Mouse (Mus musculus) thymus, postnatal 14 days (tissue): Measurements from ENCODE around the gene Zfp950.
"Not testable (repeated sequence)": the region's sequence is repeated elsewhere in the genome, so short reads cannot be mapped to it uniquely, and the experiment has no call there.

Experiments used
- DNase-seq: peaks from one replicate; pipeline ENCODE4 v3.0.0; 2021

The Zfp950 gene

DNA sequence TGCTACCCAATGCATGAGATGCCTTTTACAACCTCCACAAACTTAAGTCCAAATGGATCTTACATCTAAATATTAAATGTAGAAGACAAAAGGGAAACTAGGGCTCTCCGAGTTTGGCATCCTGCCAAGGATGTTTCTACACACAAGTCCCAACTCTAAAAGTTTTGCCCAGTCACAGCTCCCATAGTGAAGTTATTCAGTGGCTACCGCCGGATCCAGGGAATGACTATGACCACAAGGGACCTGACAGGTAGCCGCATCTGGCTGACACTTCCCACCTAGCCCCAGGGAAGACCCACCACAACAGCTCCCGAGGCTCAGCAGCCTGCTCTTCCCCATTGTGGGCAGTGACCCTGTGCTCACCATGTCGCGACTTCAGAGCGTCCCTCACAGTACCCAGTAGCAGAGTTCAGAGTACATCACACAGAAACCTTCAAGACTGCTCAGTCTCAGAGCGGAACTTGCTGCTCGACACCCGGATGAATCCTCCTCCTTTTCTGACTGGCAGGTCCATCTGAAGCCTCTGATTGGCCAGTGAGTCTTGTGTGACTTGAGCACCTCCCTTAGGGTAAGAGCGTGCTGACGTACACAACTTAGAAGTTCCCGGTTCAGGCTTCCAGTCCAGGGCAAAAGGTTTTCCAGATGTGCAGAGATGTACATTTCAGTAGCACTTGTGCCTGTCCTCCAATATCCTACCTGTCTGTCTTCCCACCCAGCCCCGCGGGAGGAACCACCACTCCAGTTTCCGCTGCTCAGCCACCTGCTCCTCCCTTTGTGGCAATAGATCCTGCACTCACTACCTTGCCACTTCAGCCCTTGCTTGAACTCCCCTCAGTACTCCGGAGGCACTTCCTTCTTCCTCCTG lies at the start of gene Zfp950:
TSS of gene Zfp950 (minus strand) at position 499 of the 865 bp plus-strand sequence.
- DNase-seq = peak; percentile 85

DNA sequence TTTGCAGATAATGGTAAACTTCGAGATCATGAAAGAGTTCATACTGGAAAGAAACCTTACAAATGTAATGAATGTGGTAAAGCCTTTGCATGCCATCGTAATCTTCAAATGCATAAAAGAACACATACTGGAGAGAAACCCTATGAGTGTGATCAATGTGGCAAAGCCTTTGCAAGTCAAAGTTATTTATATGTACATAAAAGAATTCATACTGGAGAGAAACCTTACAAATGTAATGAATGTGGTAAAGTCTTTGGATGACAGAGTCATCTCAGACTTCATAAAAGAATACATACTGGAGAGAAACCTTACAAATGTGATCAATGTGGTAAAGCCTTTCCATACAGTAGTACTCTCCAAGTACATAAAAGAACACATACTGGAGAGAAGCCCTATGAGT lies 43.0 kb upstream of the Zfp950 start, which contains the start of gene Gm6020:
TSS of gene Gm6020 (plus strand) at position 301 of the 400 bp plus-strand sequence.
- DNase-seq = not testable (repeated sequence)

DNA sequence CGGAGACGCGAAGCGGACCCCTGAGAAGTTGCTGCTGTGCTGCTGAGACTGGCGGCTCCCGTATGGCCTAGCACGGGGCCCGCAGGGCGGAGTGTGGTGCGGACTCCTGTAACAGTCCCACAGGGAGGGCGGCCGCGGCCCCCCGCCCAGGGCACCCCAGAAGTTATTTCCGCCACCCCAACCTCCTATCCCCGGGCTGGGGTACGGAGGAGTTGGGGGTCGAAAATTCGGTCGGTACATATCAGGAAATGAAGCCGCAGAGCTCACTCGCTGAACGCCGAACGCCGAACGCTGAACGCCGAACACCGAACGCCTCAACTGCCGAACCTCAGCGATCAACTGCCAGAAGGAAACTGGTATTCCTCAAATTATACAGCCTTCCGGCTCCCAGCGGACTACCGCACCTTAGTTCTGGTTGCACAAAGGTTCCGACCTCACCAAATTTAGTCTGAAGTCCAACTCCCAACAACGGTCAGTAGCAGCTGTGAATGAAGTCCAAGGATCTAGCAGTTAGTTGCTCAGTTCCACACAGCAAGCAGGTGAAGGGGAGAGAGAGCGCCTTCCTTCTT lies 35.2 kb upstream of the Zfp950 start, which contains the start of gene Gm7102:
TSS of gene Gm7102 (minus strand) at position 554 of the 569 bp plus-strand sequence.
- DNase-seq = peak; percentile 5

DNA sequence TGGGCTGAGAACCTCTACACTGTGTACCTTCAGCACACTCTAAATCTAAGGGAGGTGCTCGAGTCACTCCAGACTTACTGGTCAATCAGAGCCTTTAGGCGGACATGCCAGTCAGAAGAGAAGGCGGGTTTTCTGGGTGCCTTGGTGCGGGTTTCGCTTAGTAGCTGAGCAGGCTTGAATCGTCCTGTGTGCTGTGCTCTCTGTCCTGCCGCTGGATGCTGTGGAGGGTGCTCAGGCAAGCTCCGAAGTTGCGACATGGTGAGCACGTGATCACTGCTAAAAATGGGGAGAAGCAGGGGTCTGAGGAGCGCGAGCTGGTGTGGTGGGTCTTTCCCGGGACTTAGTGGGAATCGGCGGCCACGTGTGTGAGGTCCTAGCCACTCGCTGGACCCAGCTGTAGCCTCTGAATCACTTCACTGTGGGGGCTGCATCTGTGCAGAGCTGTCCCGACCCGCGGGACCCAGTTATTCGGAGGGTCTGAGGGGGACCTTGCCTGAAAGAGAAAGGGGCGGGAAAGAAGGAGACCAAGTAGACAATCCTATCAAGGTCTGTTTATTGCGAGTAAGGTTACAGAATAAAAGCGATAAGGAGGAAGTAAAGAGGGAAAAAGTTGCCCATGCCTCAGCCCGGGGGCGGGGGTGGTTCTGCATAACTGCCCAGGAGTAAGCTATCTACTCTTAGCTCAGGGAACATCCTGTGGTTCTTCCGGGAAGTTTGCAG lies 11.2 kb upstream of the Zfp950 start:
- no peak for DNase-seq

DNA sequence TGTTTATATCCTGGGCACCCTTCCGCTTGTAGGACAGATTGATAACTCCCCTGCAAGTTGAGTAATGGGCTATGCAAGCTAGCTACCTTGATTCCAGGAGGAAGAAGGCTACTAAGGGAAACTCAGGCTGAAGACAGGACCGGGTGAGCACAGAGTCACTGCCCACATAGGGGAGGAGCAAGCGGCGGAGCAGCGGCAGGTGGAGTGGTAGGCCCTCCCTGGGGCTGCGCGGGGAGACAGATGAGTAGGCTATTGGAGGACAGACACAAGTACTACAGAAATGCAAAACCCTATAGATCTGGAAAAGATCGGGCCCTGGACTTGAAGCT lies 10.7 kb upstream of the Zfp950 start:
- peak; percentile 32 for DNase-seq

DNA sequence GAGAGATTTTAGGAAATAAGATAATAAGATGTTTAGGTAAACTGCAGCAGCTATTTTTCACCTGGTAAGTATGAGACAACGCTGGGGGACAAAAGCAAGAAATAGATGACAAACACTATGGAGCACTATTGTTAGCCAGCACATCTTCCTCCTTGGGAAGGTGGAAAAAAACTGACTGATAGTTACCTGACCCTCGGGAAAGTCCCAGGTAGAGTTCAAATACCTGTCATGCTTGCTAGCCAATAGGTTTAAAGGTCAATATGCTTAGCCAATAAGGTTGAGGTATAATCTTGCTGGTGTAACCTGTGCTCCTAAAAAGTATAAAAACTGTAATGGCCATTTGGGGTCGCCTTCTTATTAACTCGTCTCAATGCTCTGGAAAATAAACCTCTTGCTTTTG lies 659 bp upstream of the Zfp950 start:
- DNase-seq = no peak

DNA sequence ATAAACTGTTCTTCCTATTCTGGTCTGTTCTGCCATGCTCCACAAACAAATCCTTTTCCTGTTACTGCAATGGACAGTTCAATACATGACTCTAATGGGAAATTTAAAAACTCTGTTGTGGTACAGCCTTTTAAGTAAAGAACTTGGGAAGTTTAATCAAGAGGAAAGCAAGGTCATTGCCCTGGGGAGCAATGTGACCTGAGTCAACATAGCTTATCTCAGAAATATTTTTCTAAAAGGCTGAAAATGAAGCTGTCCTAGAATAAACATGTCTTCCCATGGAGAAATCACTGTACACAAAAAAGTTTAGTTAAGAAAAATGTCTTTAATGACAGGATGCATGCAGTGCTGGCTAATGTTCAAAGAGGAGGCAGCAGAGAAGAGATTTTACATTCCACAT lies 2.0 kb downstream of the Zfp950 start:
- DNase-seq = no peak

DNA sequence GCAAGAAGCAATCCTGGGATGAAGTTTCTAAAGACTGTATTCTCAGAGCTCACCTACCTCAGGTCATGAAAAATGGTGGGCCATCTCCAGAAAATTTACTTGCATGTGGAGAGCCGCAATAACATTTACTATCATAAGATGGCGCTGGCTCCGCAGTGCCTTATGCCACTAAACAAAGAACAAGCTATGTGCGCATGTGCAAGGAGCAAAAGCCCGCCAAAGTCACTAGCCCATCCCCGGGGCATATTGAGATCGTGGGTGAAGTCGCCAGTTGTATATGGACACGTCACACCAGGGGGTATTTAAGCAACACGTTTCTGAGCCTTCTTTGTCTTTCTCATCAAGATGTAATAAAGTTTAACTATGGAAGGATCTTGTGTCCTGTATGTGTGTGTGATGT lies 9.5 kb downstream of the Zfp950 start:
- no peak for DNase-seq

DNA sequence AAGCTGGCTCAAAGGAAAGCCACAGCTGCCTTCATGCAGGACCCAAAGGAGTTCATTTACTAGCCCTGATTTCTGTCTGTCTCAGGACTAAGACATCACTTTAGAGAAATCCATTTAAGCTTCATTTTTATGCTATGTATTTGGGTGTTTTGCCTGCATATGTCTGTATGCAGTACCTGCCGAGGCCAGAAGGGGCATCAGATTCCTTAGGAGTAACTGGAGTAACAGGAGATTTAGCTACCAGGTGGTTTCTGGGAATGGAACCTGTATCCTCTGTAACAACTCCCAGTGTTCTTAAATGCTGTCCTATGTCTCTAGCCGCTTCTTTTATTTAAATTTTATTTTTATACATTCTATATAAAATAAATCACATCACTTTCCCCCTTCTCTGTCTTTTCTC lies 30.5 kb downstream of the Zfp950 start:
- DNase-seq = peak; percentile 47

DNA sequence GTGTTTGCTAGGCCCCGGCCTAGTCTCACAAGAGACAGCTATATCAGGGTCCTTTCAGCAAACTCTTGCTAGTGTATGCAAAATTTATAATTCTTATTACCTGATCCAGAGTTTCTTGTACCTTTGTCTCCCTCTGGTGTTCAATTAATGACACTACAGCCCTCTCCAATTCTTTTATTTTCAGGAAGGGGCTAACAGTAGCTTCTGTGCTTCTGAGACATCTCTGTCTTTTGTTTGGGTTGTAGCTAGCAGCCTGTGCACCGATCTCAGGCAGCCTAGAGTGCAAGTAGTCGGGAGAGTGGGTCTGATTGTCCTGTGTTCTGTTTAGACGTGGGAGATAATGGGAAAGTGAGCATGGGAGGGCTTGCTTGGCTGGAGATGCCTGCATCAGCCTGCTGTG lies 42.9 kb downstream of the Zfp950 start:
- no peak for DNase-seq

DNA sequence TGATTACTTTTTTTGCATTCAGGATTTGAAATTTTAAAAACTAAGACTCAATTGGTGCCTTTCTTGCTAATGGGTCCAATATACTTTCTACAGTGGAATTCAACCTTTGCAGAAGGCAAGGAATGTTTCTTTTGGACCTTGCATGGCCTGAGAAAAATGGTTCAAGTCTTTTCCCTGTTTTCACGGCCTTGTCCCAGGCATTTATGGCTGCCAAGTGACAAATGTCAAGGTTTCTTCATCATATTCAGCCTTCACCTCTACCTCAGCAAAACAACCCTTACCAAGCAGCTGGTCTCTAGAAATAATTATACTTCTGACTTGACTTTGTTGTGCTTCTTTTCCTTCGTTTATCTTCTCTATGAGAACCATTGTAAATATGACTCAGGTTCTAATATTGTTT lies 43.9 kb downstream of the Zfp950 start:
- no peak for DNase-seq

DNA sequence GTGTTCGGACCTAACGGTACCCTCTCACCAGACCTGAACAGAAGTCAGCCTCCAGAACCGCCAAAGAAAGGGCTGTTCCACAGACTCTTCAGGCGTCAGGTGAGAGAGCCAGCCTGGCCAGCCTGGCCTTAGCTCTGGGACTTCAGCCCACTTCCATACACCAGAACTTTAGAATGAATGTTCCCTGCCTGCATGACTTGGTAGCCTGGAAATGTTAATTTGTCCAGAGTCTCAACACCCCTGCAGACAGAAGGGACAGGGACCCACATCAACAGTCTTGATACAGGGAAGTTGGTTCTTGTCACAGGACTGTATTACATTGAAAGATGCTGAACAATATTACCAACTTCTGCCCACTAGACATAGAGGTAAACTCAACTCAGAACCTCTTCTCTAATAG lies 50.1 kb downstream of the Zfp950 start:
- DNase-seq = no peak

DNA sequence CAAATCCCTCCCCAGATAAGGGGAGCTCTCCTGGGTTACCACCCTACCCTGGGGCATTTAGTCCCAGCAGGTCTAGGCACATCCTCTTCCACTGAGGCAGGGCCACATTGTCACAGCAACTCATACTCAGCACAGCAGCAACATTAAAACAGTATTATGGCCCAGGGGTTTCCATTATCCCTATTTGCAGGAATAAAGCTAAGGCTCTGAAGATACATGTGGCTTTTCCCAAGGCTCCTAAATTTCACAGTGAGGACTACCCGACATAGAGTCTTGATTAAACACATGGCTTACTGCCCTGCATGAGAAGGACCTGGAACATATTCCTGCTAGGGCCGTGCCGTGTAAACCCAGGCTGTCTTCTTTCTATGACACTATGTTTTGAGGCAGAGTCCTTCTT lies 51.6 kb downstream of the Zfp950 start:
- DNase-seq = no peak

DNA sequence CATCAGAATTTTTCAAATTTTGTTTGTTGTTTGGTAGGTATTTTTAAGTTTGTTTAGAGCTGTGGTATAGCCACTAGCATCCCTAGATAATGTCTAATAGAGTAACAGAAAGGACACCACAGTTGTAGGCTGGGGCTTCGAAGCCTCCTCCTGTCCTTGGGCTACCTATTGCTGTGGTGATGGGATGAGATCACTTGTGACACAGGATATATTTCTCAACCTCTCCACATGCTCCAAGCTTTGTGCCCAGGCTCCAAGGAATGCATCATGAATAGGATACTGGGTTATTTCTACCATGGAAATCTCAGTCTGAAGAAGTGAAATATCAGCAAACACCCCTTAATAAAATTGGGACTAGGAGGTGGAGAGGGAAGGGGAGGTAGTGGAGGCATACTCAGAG lies 52.9 kb downstream of the Zfp950 start:
- DNase-seq = no peak

DNA sequence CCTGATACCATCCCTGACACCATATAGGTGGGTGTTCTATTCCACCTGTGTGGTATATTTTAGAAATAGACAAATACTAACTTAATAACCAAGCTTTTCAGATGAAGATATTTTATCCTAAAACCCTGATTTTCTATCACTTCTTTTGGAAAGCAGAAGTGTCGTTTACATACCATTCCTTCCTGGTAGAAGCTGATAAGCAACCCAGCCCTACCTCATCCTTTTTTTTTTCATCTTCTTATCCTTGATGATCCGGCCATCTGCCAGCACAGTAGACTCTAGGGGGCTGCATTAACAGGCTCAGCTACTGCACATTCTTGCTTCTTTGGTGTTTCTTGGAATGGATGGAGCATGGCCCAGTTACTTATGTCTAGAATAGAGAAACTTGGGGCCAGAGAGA lies 55.4 kb downstream of the Zfp950 start:
- DNase-seq = no peak

DNA sequence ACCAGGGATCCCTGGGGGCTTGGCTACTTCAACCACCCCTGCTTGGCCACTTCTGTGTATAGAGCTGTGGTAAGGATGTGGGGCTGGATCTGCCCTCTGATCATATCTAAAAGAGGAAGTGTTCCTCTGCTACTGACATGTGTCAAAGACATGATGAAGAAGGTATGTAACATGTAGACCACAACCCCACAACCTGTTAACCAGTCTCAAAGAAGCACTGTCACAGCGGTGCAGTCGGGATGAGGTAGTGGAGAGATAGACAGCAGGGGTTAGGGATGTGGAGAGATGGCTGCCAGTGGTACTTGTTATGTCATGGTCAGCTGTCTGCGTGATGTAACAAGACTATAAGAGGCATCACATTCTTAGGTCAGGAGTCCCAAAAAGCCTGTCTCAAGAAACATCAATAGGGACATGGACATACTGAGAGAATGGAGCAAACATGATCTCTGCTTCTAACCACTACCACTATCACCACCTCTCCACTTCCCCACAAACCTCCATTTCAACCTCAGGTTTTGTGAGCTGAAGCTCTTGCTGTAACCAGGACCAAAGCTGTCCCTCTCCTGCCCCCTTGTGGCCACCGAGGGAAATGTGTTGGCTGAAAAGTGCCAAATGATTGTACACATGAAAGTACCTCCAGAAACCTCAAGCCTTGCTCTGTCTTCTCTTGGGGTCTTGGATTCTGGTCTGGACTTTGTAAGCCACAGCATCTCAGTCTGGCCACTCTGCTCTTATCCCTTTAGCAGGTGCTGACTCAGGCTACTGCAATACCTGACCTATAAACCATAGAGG lies 56.3 kb downstream of the Zfp950 start:
- DNase-seq = peak; percentile 84

DNA sequence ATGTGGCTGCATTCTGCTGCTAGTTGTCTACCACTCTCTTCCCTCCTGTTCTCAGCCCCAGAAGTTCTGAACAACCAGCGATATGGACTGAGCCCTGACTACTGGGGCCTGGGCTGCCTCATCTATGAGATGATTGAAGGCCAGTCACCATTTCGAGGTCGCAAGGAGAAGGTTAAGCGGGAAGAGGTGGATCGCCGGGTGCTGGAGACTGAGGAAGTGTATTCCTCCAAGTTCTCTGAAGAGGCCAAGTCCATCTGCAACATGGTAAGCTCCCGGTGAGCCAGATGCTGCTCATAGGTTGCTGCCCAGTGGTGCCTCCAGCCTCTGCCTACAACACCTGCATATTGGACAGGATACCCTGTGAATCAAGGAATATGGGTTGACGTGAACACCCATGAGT lies 57.6 kb downstream of the Zfp950 start:
- DNase-seq = no peak

DNA sequence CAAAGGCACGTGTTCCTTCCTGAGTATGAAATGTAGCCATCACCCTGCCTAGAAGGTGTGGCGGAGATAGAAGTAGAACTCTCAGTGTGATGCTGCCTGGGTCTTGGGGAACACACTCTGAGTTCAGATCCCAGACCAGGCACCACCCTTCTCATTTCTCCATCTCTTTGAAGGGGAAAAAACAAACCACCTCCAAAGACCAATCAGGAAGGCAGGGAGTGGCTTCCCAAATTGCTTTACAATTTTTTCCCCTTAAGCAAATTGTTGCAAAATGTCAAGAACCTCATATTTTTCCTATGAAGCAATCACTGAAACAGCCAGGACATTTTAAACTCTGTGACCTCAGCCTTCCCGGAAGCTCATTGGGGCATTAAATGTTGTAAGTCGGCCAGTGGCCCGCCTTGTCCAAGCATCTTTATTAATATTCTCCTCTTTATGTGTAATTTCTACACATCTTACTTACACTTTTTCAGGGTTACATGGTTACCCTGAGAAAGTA lies 60.3 kb downstream of the Zfp950 start:
- no peak for DNase-seq

DNA sequence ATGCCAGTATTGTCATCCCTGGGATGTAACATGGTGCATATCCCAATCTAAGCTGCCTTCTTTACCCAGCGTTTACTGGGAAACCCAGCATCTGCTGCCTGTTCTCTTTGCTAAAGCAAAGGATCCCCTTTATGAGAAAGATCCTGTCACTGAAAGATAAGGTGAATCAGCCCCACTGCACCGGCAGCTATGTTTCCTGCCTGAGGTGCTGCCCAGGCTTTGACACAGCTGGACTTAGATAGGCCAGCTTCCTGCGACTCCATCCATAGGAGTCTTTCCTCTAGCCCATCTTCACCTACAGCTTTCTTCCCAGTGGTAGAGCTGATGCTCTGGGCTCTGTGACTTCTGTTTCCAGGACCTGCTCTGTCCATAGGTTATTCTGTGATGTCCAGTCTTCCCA lies 62.0 kb downstream of the Zfp950 start:
- no peak for DNase-seq

DNA sequence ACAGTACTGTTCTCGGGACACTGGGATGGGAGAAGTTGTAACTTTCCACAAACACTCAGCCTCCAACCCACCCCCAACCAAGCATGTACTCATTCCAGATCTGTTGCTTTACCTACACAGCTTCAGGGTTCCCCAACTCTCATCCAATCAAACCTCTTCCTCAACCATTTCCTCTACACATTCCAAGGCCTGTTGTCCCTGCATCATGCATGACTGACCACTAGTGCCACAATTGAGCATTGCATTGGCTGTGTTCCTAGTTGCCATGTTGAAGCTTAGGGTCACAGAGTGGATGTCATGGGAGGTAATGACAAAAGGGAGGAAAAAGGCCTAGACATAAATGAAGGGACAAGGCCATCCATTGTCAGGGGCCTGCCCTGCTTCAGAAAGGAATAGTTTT lies 75.6 kb downstream of the Zfp950 start:
- no peak for DNase-seq

DNA sequence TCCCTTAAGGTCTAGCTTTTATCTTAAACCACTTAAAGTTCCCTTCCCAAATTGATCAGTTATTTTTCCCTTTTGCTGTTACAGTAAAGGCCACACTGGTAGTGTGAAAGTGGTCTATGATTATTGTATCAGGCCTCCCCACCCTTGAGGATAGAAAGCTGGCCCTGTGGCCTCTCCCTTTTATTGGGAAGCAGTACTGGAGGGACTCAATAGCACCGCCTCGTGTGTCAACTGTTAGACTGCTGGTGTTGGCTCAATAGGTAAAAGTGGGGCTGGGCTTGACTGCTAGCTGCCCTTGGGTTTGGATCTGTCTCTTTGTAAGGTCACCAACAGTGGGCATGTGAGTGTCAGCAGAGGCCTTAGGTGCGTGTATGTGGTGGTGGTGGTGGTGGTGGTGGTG lies 76.3 kb downstream of the Zfp950 start:
- no peak for DNase-seq

DNA sequence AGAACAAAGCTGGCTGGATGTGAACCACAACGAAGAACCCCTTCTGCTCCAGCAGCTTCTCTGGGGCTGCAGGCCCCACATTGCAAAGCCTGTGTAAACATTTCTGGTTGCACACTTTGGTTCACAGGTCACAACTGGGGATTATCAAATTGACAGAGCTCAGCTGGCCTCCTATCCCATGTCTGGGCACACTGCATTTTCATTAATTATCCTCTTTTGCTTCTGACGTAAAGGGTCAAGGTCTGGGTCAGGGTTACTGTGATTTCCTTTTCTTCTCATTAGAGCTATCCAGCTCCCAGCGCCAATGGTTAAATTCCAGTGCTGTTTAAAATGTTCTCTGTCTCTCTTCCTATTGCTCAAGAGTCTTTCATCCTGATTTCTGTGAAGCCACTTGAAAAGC lies 83.1 kb downstream of the Zfp950 start:
- DNase-seq = no peak
